Mouse (Mus musculus) central nervous system, embryonic 14 days (tissue): ENCODE measurements around the gene Rbm19. TPM values are rescaled to one million over a fixed set of nuclear protein-coding genes. Genes with fewer than 3 reads are reported as not detected.

ENCODE experiments used
- polyA plus RNA-seq: library from polyadenylated mRNA; depleted of rRNA; stranded (reverse); fragments of >200 nt; gene quantifications from 2 replicates; pipeline ENCODE4 v1.2.3, GENCODE M21; 2012; rRNA removed

Gene Rbm19
- 10.5 and 12.5 TPM in 2 replicates for polyA plus RNA-seq

GRCm38 (mm10) chr5:120116261-120117050 is at the start of gene Rbm19:
Gene Rbm19, plus strand, starts transcription at chr5:120116465.

